Mouse (Mus musculus) limb, embryonic 12.5 days (tissue): ENCODE results near the gene Rnf25. TPM values are rescaled to one million over a fixed set of nuclear protein-coding genes. Genes with fewer than 3 reads are reported as not detected.
A peak's percentile ranks its signal among the peaks of the same experiment; 100 is the strongest.

ENCODE experiments used
- ATAC-seq: fragments of 200-750 bp; cut with Nextera tagmentation; 2 replicates; pipeline ENCODE4 v1.8.0; 2017; ENCODE audit warnings: low read depth, moderate TSS enrichment; ENCODE audit not compliant: insufficient number of reproducible peaks, insufficient read depth, low FRiP score, low TSS enrichment
- H3K27ac ChIP-seq: fragments of 300-500 bp; sonication (generic); 2 replicates; pipeline ENCODE4 v1.5.1; 2016; ENCODE audit warnings: mild to moderate bottlenecking, moderate library complexity
- H3K27me3 ChIP-seq: fragments of 300-500 bp; sonication (generic); 2 replicates; pipeline ENCODE4 v1.6.1; 2016; ENCODE audit warnings: mild to moderate bottlenecking, moderate library complexity
- H3K36me3 ChIP-seq: fragments of 300-500 bp; sonication (generic); 2 replicates; pipeline ENCODE4 v1.6.1; 2016; ENCODE audit warnings: mild to moderate bottlenecking, moderate library complexity
- H3K4me1 ChIP-seq: fragments of 300-500 bp; sonication (generic); replicated peaks from 2 replicates; pipeline ENCODE4 v1.6.1; 2016
- H3K4me2 ChIP-seq: fragments of 300-500 bp; sonication (generic); 2 replicates; pipeline ENCODE4 v1.6.1; 2016; ENCODE audit warnings: mild to moderate bottlenecking, moderate library complexity
- H3K4me3 ChIP-seq: fragments of 300-500 bp; sonication (generic); replicated peaks from 2 replicates; pipeline ENCODE4 v1.5.1; 2016; ENCODE audit warnings: mild to moderate bottlenecking
- H3K9ac ChIP-seq: fragments of 300-500 bp; sonication (generic); replicated peaks from 2 replicates; pipeline ENCODE4 v1.6.1; 2016; ENCODE audit warnings: mild to moderate bottlenecking, moderate library complexity
- H3K9me3 ChIP-seq: fragments of 300-500 bp; sonication (generic); 2 replicates; pipeline ENCODE4 v1.6.1; 2016; ENCODE audit warnings: mild to moderate bottlenecking, moderate library complexity
- WGBS: fragments of 180-500 bp; shearing (Covaris S2); methylation state at CpG from one replicate; pipeline ENCODE4 v1.1.7; 2016; 5-methylcytosine and 5-hydroxymethylcytosine counted together
- polyA plus RNA-seq: library from polyadenylated mRNA; unstranded; fragments of >200 nt; fragmentation: Nextera tagmentation; extraction: Ambion mirVana; gene quantifications from 2 replicates; pipeline ENCODE4 v1.2.1, GENCODE M21; 2016

The Rnf25 gene
- polyA plus RNA-seq: 37.0 and 37.3 TPM in 2 replicates

DNA sequence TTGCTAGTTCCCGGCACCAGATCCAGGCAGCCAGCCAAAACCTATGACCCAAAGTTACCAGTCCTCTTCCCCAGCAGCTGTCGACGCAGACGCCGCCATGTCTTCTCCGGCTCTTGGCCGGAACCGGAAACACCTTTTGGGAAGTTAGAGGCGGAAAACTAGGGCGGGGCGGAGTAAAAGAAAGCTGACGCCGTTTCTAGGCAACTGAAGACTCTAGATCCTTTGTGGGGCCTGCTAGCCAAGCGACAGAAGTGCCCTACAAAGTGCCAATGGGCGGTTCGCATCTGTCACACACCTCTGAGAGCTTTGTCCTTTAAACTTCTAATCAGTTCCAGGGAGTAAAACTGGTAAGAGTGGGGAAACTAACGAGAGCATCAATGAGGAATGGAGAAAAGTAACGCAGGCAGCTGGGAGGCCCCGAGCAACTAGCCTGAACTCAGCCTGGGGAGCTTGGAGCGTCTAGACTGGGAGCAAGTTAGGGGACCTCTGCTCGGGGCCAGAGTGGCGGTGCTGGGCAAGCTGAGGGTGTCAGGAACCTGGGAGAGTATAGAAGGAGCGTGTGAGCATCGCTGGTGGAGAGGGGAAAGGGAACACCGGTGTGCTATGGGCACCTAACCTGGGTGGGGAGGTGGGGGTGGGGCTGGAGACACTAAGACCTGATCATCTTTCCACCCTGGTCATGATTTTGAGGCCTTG, at the start of gene Rnf25, which contains the start of gene Stk36:
Gene Rnf25 (minus strand): TSS at position 131 of the 696 bp plus-strand sequence.
Gene Stk36 (plus strand): TSS at position 179 of the 696 bp plus-strand sequence.
- H3K4me2 ChIP-seq: peak within 1 kb of the TSS; percentile 86
- H3K9me3 ChIP-seq: no peaks in the 10 kb centered on the region
- H3K36me3 ChIP-seq: peaks cover 40% of the 10 kb centered on the region
- H3K27ac ChIP-seq: 0 out of 2 replicates have a peak within 1 kb of the TSS, but pooled peaks have one; percentile 58
- H3K9ac ChIP-seq: peak within 1 kb of the TSS; percentile 79
- H3K4me1 ChIP-seq: peaks cover 17% of the 10 kb centered on the region
- peak; percentile 79 for ATAC-seq
- H3K27me3 ChIP-seq: no peaks in the 10 kb centered on the region
- 8% methylated on average over 25 of the region's 25 CpGs for WGBS
- peak within 1 kb of the TSS; percentile 81 for H3K4me3 ChIP-seq

DNA sequence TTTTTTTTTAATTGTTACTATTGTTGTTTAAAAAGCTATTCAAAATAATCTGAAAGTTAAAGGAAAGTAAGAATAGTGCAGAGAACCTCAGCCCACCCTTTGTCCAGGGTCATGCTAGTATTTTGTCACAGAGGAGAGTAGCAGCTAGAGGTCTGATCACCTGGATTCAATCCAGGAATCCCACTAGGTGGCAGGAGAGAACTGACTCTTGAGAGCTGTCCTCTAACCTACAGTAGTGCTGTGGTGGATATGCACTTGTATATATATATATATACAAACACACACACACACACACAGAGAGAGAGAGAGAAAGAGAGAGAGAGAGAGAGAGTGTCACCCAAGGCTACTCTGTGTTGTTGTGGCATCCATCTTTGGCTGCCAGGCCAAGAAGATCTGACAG, 42.7 kb upstream of the Rnf25 start:
- Histone ChIP-seq H3K27me3 (no peaks in the 10 kb centered on the region), H3K4me3 (no peak overlapping the region), H3K9me3 (no peaks in the 10 kb centered on the region), H3K36me3 (no peaks in the 10 kb centered on the region), H3K27ac (no peak overlapping the region), H3K4me2 (no peak overlapping the region), H3K9ac (no peak overlapping the region), H3K4me1 (no peaks in the 10 kb centered on the region)
- ATAC-seq: no peak

DNA sequence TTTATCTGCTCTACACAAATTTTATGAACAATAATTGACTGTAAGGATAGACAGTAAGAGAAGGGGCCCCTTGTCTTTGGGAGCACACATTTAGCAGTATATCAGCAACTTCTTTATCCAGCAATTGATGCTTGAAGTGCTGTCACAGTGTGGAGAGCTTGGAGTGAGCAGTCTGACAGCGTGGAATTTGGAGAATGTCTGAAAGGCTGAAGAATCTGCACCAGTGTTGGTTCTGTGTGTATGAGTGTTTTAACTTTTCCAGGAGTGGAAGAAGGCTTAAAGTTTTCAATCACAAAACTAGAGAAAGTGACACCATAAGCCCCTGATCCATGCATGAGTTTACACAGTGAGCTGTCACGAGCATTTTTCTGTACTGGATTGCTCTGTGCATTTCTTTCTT, 42.3 kb upstream of the Rnf25 start:
- Histone ChIP-seq H3K4me1 (no peaks in the 10 kb centered on the region), H3K4me2 (no peak overlapping the region), H3K27me3 (no peaks in the 10 kb centered on the region), H3K36me3 (no peaks in the 10 kb centered on the region), H3K9ac (no peak overlapping the region), H3K9me3 (no peaks in the 10 kb centered on the region), H3K4me3 (no peak overlapping the region), H3K27ac (no peak overlapping the region)
- no peak for ATAC-seq
- WGBS: 86% methylated on average over 2 of the region's 2 CpGs

DNA sequence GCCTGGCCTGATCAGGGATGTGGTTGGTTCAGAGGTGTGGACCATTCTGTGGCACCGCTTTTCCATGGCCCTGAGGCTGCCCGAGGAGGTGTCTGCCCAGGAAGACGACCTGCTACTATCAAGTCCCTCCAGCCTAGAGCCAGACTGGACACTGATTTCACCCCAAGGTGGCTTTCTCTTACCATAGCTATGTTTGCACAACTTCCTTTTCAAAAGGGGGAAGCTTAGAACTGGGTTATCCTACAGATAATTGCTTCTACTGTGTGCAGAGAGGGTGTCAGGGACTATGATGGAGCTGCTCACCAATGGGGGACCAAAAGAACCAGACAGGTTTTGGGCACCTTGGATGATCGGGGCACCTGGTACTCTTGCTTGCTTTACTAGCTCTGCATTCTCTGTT, 31.5 kb upstream of the Rnf25 start:
- Histone ChIP-seq H3K27ac (no peak overlapping the region), H3K9ac (no peak overlapping the region), H3K36me3 (peaks cover 33% of the 10 kb centered on the region), H3K4me1 (no peaks in the 10 kb centered on the region), H3K9me3 (no peaks in the 10 kb centered on the region), H3K27me3 (no peaks in the 10 kb centered on the region), H3K4me2 (no peak overlapping the region), H3K4me3 (no peak overlapping the region)
- 83% methylated on average over 4 of the region's 4 CpGs for WGBS
- ATAC-seq: no peak

GRCm38 (mm10) chr1:74628001-74628400, 26.8 kb upstream of the Rnf25 start:
- H3K9ac ChIP-seq: no peak overlapping the region
- no peaks in the 10 kb centered on the region for H3K27me3 ChIP-seq
- H3K27ac ChIP-seq: no peak overlapping the region
- no peak; the same call in 1 of the 2 replicates for ATAC-seq
- no peaks in the 10 kb centered on the region for H3K4me1 ChIP-seq
- no peak overlapping the region for H3K4me2 ChIP-seq
- no peak overlapping the region for H3K4me3 ChIP-seq
- WGBS: 49% methylated on average over 7 of the region's 7 CpGs
- peaks cover 39% of the 10 kb centered on the region for H3K36me3 ChIP-seq
- no peaks in the 10 kb centered on the region for H3K9me3 ChIP-seq

DNA sequence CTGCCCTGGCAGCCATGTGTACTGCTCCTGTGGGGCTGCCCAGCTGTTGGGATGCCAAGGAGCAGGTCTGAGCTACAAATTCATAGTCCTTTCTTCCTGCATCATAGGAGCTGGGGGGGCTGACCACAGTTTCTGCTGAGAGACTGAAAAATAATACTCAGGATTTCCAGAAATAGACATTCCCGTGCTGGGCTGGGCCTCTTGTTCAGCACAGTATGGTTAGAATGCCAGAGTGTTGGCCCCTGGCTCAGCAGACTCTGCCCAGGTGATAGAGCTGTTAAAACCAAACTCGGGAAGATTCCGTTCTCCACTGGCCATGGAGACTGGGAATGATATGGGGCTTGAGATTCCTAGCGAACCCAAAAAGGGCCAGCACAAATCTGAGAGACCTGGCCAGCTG, 24.9 kb upstream of the Rnf25 start:
- H3K9me3 ChIP-seq: no peaks in the 10 kb centered on the region
- WGBS: 83% methylated on average over 4 of the region's 4 CpGs
- no peaks in the 10 kb centered on the region for H3K4me1 ChIP-seq
- no peak for ATAC-seq
- no peak overlapping the region for H3K9ac ChIP-seq
- H3K4me2 ChIP-seq: no peak overlapping the region
- no peak overlapping the region for H3K27ac ChIP-seq
- peaks cover 45% of the 10 kb centered on the region for H3K36me3 ChIP-seq
- no peaks in the 10 kb centered on the region for H3K27me3 ChIP-seq
- H3K4me3 ChIP-seq: no peak overlapping the region

DNA sequence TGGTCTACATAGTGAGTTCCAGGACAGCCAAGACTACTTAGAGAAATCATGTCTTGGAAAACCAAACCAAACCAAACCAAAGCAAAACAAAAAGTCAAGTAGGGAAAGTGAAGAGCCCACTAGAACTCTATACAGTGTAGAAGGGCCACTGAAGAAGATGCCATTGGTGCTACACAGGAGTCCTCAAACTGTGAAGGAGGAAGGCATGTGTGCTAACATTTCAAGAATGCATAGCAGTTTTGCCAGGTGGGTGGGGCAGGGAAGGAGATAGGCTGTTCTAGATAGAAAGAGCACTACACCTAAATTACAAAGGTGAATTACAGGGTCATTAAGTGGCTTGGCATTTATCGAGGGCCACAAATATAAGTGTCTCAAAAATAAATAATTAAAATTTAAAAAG, 23.0 kb upstream of the Rnf25 start:
- H3K9me3 ChIP-seq: no peaks in the 10 kb centered on the region
- H3K4me3 ChIP-seq: no peak overlapping the region
- no peak overlapping the region for H3K4me2 ChIP-seq
- no peak for ATAC-seq
- no peak overlapping the region for H3K27ac ChIP-seq
- H3K4me1 ChIP-seq: no peaks in the 10 kb centered on the region
- WGBS: 100% methylated on average over 1 of the region's 1 CpGs
- H3K9ac ChIP-seq: no peak overlapping the region
- peaks cover 41% of the 10 kb centered on the region for H3K36me3 ChIP-seq
- H3K27me3 ChIP-seq: no peaks in the 10 kb centered on the region

DNA sequence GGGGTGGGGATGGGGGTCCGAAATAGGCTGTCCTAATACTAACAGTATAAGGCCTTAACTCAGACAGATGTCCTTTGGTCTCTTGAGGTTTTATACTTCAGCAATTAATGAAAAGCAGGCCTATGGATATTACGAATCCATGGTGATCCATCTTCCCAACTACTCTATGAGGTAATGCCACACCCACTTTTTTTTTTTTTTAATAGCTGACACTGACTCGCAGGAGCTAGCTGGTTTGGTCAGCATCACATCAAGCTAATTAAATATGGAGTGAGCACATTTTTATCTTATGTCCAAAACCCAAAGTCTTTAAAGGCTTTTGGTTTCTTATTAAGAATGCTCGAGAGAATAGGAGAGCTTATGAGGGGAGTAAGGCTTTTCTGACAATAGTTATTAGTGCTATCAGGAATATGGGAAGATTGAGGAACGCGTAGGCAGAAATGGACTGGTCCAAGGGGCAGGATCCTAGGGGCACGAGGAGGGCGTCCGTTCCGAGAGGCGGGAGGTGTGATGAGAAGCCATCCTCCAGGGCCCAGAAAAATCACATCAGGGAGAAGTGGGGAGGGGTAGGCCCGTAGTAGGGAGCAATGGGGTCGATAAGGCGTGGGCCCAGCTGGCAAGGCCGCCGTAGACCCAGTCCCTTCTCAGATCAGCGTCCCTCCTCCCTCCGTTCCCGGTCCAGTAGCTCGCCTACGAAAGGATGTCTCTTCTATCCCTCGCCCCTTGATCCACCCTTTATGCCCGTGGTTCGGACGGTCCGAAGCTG, 513 bp downstream of the Rnf25 start:
- no peaks in the 10 kb centered on the region for H3K27me3 ChIP-seq
- H3K4me1 ChIP-seq: peaks cover 17% of the 10 kb centered on the region
- 0 out of 2 replicates have a peak overlapping the region, but pooled peaks have one; percentile 58 for H3K27ac ChIP-seq
- H3K4me3 ChIP-seq: peak overlapping the region; percentile 81
- peak overlapping the region; percentile 79 for H3K9ac ChIP-seq
- peak; percentile 37; the same call in 1 of the 2 replicates for ATAC-seq
- H3K4me2 ChIP-seq: peak overlapping the region; percentile 86
- peaks cover 46% of the 10 kb centered on the region for H3K36me3 ChIP-seq
- WGBS: 8% methylated on average over 26 of the region's 26 CpGs
- H3K9me3 ChIP-seq: no peaks in the 10 kb centered on the region

- no peak for ATAC-seq
- H3K9ac ChIP-seq: no peak overlapping the region
- H3K4me1 ChIP-seq: no peaks in the 10 kb centered on the region
- H3K27me3 ChIP-seq: no peaks in the 10 kb centered on the region
- no peak overlapping the region for H3K4me2 ChIP-seq
- peaks cover 86% of the 10 kb centered on the region for H3K36me3 ChIP-seq
- H3K27ac ChIP-seq: no peak overlapping the region
- no peak overlapping the region for H3K4me3 ChIP-seq
- 91% methylated on average over 8 of the region's 8 CpGs for WGBS
- H3K9me3 ChIP-seq: no peaks in the 10 kb centered on the region
These were observed 6.8 kb downstream of the Rnf25 start for GRCm38 (mm10) chr1:74594434-74594833.

DNA sequence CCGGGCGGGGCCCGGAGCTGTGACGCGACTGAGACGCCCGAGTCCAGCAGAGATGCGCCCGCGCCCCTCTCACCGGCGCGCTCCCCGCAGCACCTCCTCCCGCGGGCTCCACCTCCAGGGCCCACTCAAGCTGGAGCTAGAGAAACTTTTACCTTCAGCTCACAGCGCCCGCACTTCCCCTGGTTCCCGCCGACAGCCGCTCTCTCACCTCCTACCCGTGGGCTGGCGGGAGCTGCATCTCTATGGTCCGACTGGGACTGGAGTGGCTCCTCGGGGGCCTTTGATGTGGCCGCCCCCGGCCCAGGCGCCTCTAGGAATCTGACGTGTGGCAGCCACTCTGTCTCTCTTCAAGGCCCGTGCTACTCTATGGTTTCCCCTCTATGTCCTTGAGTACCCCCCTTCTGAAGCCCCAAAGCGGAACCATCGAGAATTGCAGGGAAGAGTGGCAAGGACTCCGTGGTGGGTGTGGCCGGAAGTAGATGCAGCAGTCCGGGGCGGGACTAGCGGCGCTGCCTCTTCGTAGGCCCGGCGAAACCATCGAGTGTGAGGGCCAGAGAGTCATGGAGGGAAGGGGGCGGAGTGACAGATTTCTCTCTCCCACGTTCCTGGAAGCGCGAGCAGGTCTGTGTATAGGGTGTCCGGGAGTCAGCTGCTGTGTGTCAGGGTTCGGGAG, 13.3 kb downstream of the Rnf25 start, which contains the start of the genes Zfp142 and Bcs1l:
Gene Zfp142 (minus strand): TSS at position 474 of the 673 bp plus-strand sequence.
Gene Bcs1l (plus strand): TSS at position 517 of the 673 bp plus-strand sequence.
- Histone ChIP-seq H3K9me3 (no peaks in the 10 kb centered on the region), H3K36me3 (peaks cover 43% of the 10 kb centered on the region), H3K4me3 (peak within 1 kb of the TSS; percentile 82), H3K4me2 (peak within 1 kb of the TSS; percentile 89), H3K9ac (peak within 1 kb of the TSS; percentile 84), H3K4me1 (peaks cover 21% of the 10 kb centered on the region), H3K27ac (peak within 1 kb of the TSS; percentile 84), H3K27me3 (no peaks in the 10 kb centered on the region)
- under 1% methylated on average over 46 of the region's 48 CpGs for WGBS
- peak; percentile 99 for ATAC-seq

GRCm38 (mm10) chr1:74587233-74587772, 13.9 kb downstream of the Rnf25 start:
- no peaks in the 10 kb centered on the region for H3K27me3 ChIP-seq
- no peaks in the 10 kb centered on the region for H3K9me3 ChIP-seq
- WGBS: under 1% methylated on average over 24 of the region's 24 CpGs
- ATAC-seq: no peak
- H3K27ac ChIP-seq: peak overlapping the region; percentile 84
- H3K4me1 ChIP-seq: peaks cover 21% of the 10 kb centered on the region
- H3K4me3 ChIP-seq: peak overlapping the region; percentile 82
- H3K9ac ChIP-seq: peak overlapping the region; percentile 84
- H3K4me2 ChIP-seq: peak overlapping the region; percentile 89
- peaks cover 46% of the 10 kb centered on the region for H3K36me3 ChIP-seq
